Mouse (Mus musculus) embryonic fibroblast, embryonic 13.5 days (primary cell): Measurements from ENCODE around the gene Ncam1.

Experiments used
- CTCF ChIP-seq: IDR thresholded peaks from 2 replicates; pipeline ENCODE4 v1.5.1; 2011; ENCODE audit warnings: mild to moderate bottlenecking, control low read depth, low read length, moderate library complexity, borderline replicate concordance; ENCODE audit not compliant: insufficient read depth
- POLR2A ChIP-seq: IDR thresholded peaks from 2 replicates; pipeline ENCODE4 v1.6.1; 2011; ENCODE audit warnings: low read depth, mild to moderate bottlenecking, control low read depth, low read length, moderate library complexity

- TF ChIP-seq CTCF (no peak), POLR2A (no peak)
Measured at GRCm38 (mm10) chr9:49707646-49708045, 91.1 kb downstream of the Ncam1 start.
